Mouse (Mus musculus) embryonic stem cell, embryonic (primary cell): Measurements from ENCODE around the gene Esrra.

ENCODE experiments used
- CTCF ChIA-PET, 4 experiments: fragments of 300-600 bp in 2 of 4; fragments of 350-600 bp in 2 of 4; sonication (Branson Sonifier 250); formaldehyde crosslinking; loops; one replicate each; lab custom pipeline; 2022; ENCODE audit warnings: inconsistent platforms in 2 of 4; lab: Charles Lee
- POLR2A ChIA-PET, 4 experiments: fragments of 300-600 bp in 2 of 4; fragments of 350-600 bp in 2 of 4; sonication (Branson Sonifier 250); formaldehyde crosslinking; loops; one replicate each; lab custom pipeline; 2022; ENCODE audit warnings: antibody characterized with exemption in 4 of 4, inconsistent platforms in 1 of 4; lab: Charles Lee

The Esrra gene

GRCm38 (mm10) chr19:6949951-6950350 is 28.3 kb upstream of the Esrra start:
- ChIA-PET CTCF (interaction anchor here in 2 of 4 experiments (1.2 to 7.6 kb wide), 7 partner anchors 7 to 90 kb away, joined by 3 to 42 read pairs (median 8); partner anchors contain the start of genes Bad (in 1 of the 2), Fkbp2 (in 1 of the 2), Gpr137 (in 1 of the 2) and Stip1 (in 1 of the 2)), POLR2A (interaction anchor here (0.6 to 12.2 kb wide), 19 partner anchors 8 to 90 kb away, joined by 3 to 134 read pairs (median 14); partner anchors contain the start of genes Bad (in 4 of the 4), Gpr137 (in 4 of the 4), Esrra (in 2 of the 4) and Fkbp2 (in 2 of the 4))

- ChIA-PET POLR2A (interaction anchor here in 3 of 4 experiments (1.4 to 12.2 kb wide), 11 partner anchors 7 to 91 kb away, joined by 3 to 134 read pairs (median 23); partner anchors contain the start of genes Bad (in 2 of the 3), Esrra (in 2 of the 3), Gpr137 (in 2 of the 3) and Fkbp2 (in 1 of the 3)), CTCF (interaction anchor here in 3 of 4 experiments (0.5 to 7.6 kb wide), 7 partner anchors 7 to 532 kb away, joined by 3 to 42 read pairs (median 8); partner anchors contain the start of genes Bad (in 1 of the 3), Fkbp2 (in 1 of the 3) and Gpr137 (in 1 of the 3))
Measured at GRCm38 (mm10) chr19:6949532-6949931, 27.9 kb upstream of the Esrra start.

GRCm38 (mm10) chr19:6948186-6948585 is 26.6 kb upstream of the Esrra start:
- ChIA-PET POLR2A (interaction anchor here in 3 of 4 experiments (0.5 to 12.2 kb wide), 21 partner anchors 9 to 1752 kb away, joined by 3 to 134 read pairs (median 4); partner anchors contain the start of genes Cox8a (in 1 of the 3), Esrra (in 1 of the 3), Kcnk4 (in 1 of the 3) and Plcb3 (in 1 of the 3)), CTCF (interaction anchor here in 2 of 4 experiments (0.7 to 1.4 kb wide), 4 partner anchors 12 to 948 kb away, joined by 4 to 5 read pairs (median 4); no protein-coding TSS in a partner anchor)

- POLR2A ChIA-PET, result interaction anchor here in 3 of 4 experiments (0.5 to 12.2 kb wide), 25 partner anchors 9 to 1775 kb away, joined by 3 to 134 read pairs (median 3); partner anchors contain the start of genes Cox8a (in 1 of the 3), Esrra (in 1 of the 3), Kcnk4 (in 1 of the 3) and Nudt22 (in 1 of the 3)
- CTCF ChIA-PET, result interaction anchor here in 2 of 4 experiments (0.6 to 1.4 kb wide), 6 partner anchors 11 to 948 kb away, joined by 3 to 7 read pairs (median 4); partner anchors contain the start of gene Kcnk4 (in 1 of the 2)
Measured at GRCm38 (mm10) chr19:6947742-6948141, 26.1 kb upstream of the Esrra start.

GRCm38 (mm10) chr19:6943709-6944108 is 22.1 kb upstream of the Esrra start:
- CTCF ChIA-PET, result interaction anchor here in 2 of 4 experiments (0.7 to 3.4 kb wide), 4 partner anchors 8 to 52 kb away, joined by 3 to 19 read pairs (median 8); partner anchors contain the start of genes Nudt22 (in 1 of the 2) and Trpt1 (in 1 of the 2)
- POLR2A ChIA-PET, result interaction anchor here in 3 of 4 experiments (0.6 to 4.3 kb wide), 13 partner anchors 8 to 449 kb away, joined by 3 to 77 read pairs (median 4); partner anchors contain the start of genes Esrra (in 1 of the 3), Fkbp2 (in 1 of the 3) and Kcnk4 (in 1 of the 3)

GRCm38 (mm10) chr19:6942764-6943163 is 21.2 kb upstream of the Esrra start:
- CTCF ChIA-PET, result interaction anchor here in 2 of 4 experiments (0.6 to 3.4 kb wide), 8 partner anchors 8 to 1429 kb away, joined by 3 to 19 read pairs (median 4); no protein-coding TSS in a partner anchor
- POLR2A ChIA-PET, result interaction anchor here (1.1 to 4.3 kb wide), 25 partner anchors 8 to 544 kb away, joined by 3 to 77 read pairs (median 7); partner anchors contain the start of genes Esrra (in 2 of the 4), Fkbp2 (in 2 of the 4), Kcnk4 (in 1 of the 4) and Plcb3 (in 1 of the 4)

GRCm38 (mm10) chr19:6942249-6942691 is 20.7 kb upstream of the Esrra start, which contains the start of gene Gpr137:
Gene Gpr137 (minus strand): TSS chr19:6942480.
- CTCF ChIA-PET, result interaction anchor here in 3 of 4 experiments (0.6 to 3.4 kb wide), 21 partner anchors 8 to 1428 kb away, joined by 3 to 19 read pairs (median 4); partner anchors contain the start of genes Catsperz (in 2 of the 3), Nudt22 (in 1 of the 3) and Trpt1 (in 1 of the 3)

GRCm38 (mm10) chr19:6941372-6942248 is 20.0 kb upstream of the Esrra start, which contains the start of gene Bad:
Gene Bad (plus strand): TSS chr19:6941861.
- ChIA-PET POLR2A (interaction anchor here (0.6 to 4.3 kb wide), 68 partner anchors 9 to 1781 kb away, joined by 3 to 77 read pairs (median 4); partner anchors contain the start of genes Esrra (in 3 of the 4), Fkbp2 (in 3 of the 4), Stip1 (in 3 of the 4) and Plcb3 (in 2 of the 4)), CTCF (interaction anchor here in 3 of 4 experiments (0.6 to 3.4 kb wide), 25 partner anchors 9 to 495 kb away, joined by 3 to 19 read pairs (median 3); partner anchors contain the start of genes Catsperz (in 2 of the 3), Nudt22 (in 1 of the 3) and Trpt1 (in 1 of the 3))

More at GRCm38 (mm10) chr19:6942249-6942691, 20.7 kb upstream of the Esrra start, which contains the start of gene Gpr137:
- POLR2A ChIA-PET, result interaction anchor here (0.9 to 4.3 kb wide), 45 partner anchors 8 to 579 kb away, joined by 3 to 77 read pairs (median 5); partner anchors contain the start of genes Esrra (in 3 of the 4), Fkbp2 (in 3 of the 4), Sf1 (in 2 of the 4) and Catsperz (in 1 of the 4)

GRCm38 (mm10) chr19:6940396-6941351 is 19.1 kb upstream of the Esrra start:
- CTCF ChIA-PET, result interaction anchor here in 3 of 4 experiments (0.6 to 3.4 kb wide), 15 partner anchors 9 to 449 kb away, joined by 3 to 19 read pairs (median 5); partner anchors contain the start of gene Catsperz (in 2 of the 3)
- POLR2A ChIA-PET, result interaction anchor here (0.6 to 4.3 kb wide), 49 partner anchors 8 to 1782 kb away, joined by 3 to 77 read pairs (median 4); partner anchors contain the start of genes Stip1 (in 3 of the 4), Esrra (in 2 of the 4), Fkbp2 (in 2 of the 4) and Plcb3 (in 2 of the 4)

- CTCF ChIA-PET, result no interaction called here
Measured at GRCm38 (mm10) chr19:6939106-6940002, 17.7 kb upstream of the Esrra start.

GRCm38 (mm10) chr19:6937541-6938465 is 16.2 kb upstream of the Esrra start:
- CTCF ChIA-PET, result interaction anchor here in 2 of 4 experiments (0.8 to 1.2 kb wide), 3 partner anchors 14 to 28 kb away, joined by 3 to 4 read pairs (median 4); partner anchors contain the start of gene Trmt112 (in 1 of the 2)

More at GRCm38 (mm10) chr19:6939106-6940002, 17.7 kb upstream of the Esrra start:
- POLR2A ChIA-PET, result interaction anchor here in 1 of 4 experiments (3.8 kb wide), 1 partner anchor 12 kb away, joined by 62 read pairs; no protein-coding TSS in a partner anchor

GRCm38 (mm10) chr19:6936299-6936698 is 14.7 kb upstream of the Esrra start:
- POLR2A ChIA-PET, result interaction anchor here (0.6 to 1.9 kb wide), 12 partner anchors 11 to 587 kb away, joined by 3 to 8 read pairs (median 3); partner anchors contain the start of gene Esrra (in 1 of the 4)
- CTCF ChIA-PET, result interaction anchor here (0.5 to 6.1 kb wide), 72 partner anchors 8 to 1767 kb away, joined by 3 to 86 read pairs (median 4); partner anchors contain the start of genes Catsperz (in 3 of the 4), Esrra (in 3 of the 4), Trmt112 (in 2 of the 4) and Fkbp2 (in 1 of the 4)

More at GRCm38 (mm10) chr19:6937541-6938465, 16.2 kb upstream of the Esrra start:
- POLR2A ChIA-PET, result interaction anchor here in 1 of 4 experiments (0.7 to 1.2 kb wide), 2 partner anchors 13 kb away, joined by 3 read pairs; no protein-coding TSS in a partner anchor
